Mouse (Mus musculus) liver, postnatal 0 days (tissue): ENCODE results near the gene Gmds. TPM values are rescaled to one million over a fixed set of nuclear protein-coding genes. Genes with fewer than 3 reads are reported as not detected.

ENCODE experiments used
- ATAC-seq: fragments of 200-750 bp; cut with Nextera tagmentation; 2 replicates; pipeline ENCODE4 v1.8.0; 2017; ENCODE audit warnings: mild to moderate bottlenecking, moderate library complexity
- DNase-seq: peaks from one replicate; pipeline ENCODE4 v3.0.0-alpha.2; 2016
- H3K27ac ChIP-seq: fragments of 300-500 bp; sonication (generic); 2 replicates; pipeline ENCODE4 v1.5.1; 2014; ENCODE audit warnings: antibody characterized with exemption, moderate library complexity, mild to moderate bottlenecking, low read depth
- H3K27me3 ChIP-seq: fragments of 300-500 bp; sonication (generic); 2 replicates; pipeline ENCODE4 v1.6.1; 2014; ENCODE audit warnings: low read length, control low read depth, mixed read lengths; ENCODE audit not compliant: insufficient read depth
- H3K36me3 ChIP-seq: fragments of 300-500 bp; sonication (generic); replicated peaks from 2 replicates; pipeline ENCODE4 v1.6.1; 2014; ENCODE audit warnings: mild to moderate bottlenecking, control low read depth, low read length, moderate library complexity, mixed read lengths; ENCODE audit not compliant: insufficient read depth
- H3K4me1 ChIP-seq: fragments of 300-500 bp; sonication (generic); 2 replicates; pipeline ENCODE4 v1.6.1; 2014; ENCODE audit warnings: antibody characterized with exemption, mild to moderate bottlenecking, control low read depth; ENCODE audit not compliant: insufficient read depth
- H3K4me2 ChIP-seq: fragments of 300-500 bp; sonication (generic); 2 replicates; pipeline ENCODE4 v1.6.1; 2014; ENCODE audit warnings: low read depth, mild to moderate bottlenecking, low read length, moderate library complexity, mixed read lengths
- H3K4me3 ChIP-seq: fragments of 300-500 bp; sonication (generic); 2 replicates; pipeline ENCODE4 v1.5.1; 2014; ENCODE audit warnings: low read depth, low read length
- H3K9ac ChIP-seq: fragments of 300-500 bp; sonication (generic); replicated peaks from 2 replicates; pipeline ENCODE4 v1.6.1; 2014; ENCODE audit warnings: mild to moderate bottlenecking, moderate library complexity
- H3K9me3 ChIP-seq: fragments of 300-500 bp; sonication (generic); 2 replicates; pipeline ENCODE4 v1.6.1; 2016; ENCODE audit warnings: mild to moderate bottlenecking, control low read depth, low read length, mixed read lengths
- CTCF ChIP-seq: sonication (generic); IDR thresholded peaks from 2 replicates; pipeline ENCODE4 v1.5.1; 2016; ENCODE audit warnings: antibody characterized with exemption, low read depth
- EP300 ChIP-seq: IDR thresholded peaks from 2 replicates; pipeline ENCODE4 v1.6.1; 2016; ENCODE audit warnings: antibody characterized with exemption, low read depth, mild to moderate bottlenecking
- WGBS: fragments of 180-500 bp; shearing (Covaris S2); extraction: QIAGEN DNeasy Blood & Tissue Kit; methylation state at CpG from one replicate; pipeline ENCODE4 v1.1.7; 2014; ENCODE audit not compliant: insufficient replicate concordance; 5-methylcytosine and 5-hydroxymethylcytosine counted together
- polyA plus RNA-seq: library from polyadenylated mRNA; unstranded; fragments of >200 nt; fragmentation: Nextera tagmentation; extraction: Ambion mirVana; gene quantifications from 2 replicates; pipeline ENCODE4 v1.2.1, GENCODE M21; 2015

Gmds gene
- polyA plus RNA-seq, 1 experiment from 2014 or later = 4.9 TPM

GRCm38 (mm10) chr13:31943482-31944275 lies 394.9 kb downstream of the Gmds start:
- no peaks in the 10 kb centered on the region for H3K9me3 ChIP-seq
- ATAC-seq (no peak), DNase-seq (no peak)
- no peak overlapping the region for H3K4me2 ChIP-seq
- 55% methylated on average over 7 of the region's 7 CpGs for WGBS
- no peak overlapping the region for H3K27ac ChIP-seq
- H3K27me3 ChIP-seq = no peaks in the 10 kb centered on the region
- H3K9ac ChIP-seq = no peak overlapping the region
- H3K4me3 ChIP-seq = no peak overlapping the region
- no peaks in the 10 kb centered on the region for H3K4me1 ChIP-seq
- TF ChIP-seq EP300 = no peak
- no peak for TF ChIP-seq CTCF
- no peaks in the 10 kb centered on the region for H3K36me3 ChIP-seq

DNA sequence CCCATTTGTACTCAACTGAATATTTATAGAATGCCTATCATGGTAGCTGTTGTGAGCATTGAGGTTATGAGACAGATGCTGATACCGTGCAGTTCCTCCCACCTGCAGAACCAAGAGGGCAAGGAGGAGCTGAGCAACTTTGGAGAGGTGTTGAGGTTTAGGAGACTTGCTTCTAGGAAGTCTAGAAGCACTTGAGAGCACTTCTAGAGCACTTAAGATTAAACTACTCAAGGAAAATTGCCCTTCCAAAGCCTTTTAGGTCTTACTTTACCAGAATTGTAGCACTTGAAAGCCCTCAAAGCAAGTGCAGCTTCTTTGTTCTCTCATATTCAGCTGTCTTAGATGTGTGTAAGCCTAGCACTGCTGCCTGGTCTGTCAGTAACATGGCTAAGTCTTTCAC lies 409.2 kb downstream of the Gmds start:
- no peak overlapping the region for H3K9ac ChIP-seq
- H3K4me3 ChIP-seq = no peak overlapping the region
- H3K27me3 ChIP-seq = no peaks in the 10 kb centered on the region
- no peaks in the 10 kb centered on the region for H3K36me3 ChIP-seq
- DNase-seq = no peak
- TF ChIP-seq EP300 (no peak), CTCF (no peak)
- no peaks in the 10 kb centered on the region for H3K9me3 ChIP-seq
- H3K4me1 ChIP-seq = no peaks in the 10 kb centered on the region
- H3K27ac ChIP-seq = no peak overlapping the region
- no peak overlapping the region for H3K4me2 ChIP-seq
- WGBS = 86% methylated on average over 1 of the region's 1 CpGs
- ATAC-seq = no peak

- no peak overlapping the region for H3K4me3 ChIP-seq
- no peak overlapping the region for H3K27ac ChIP-seq
- no peaks in the 10 kb centered on the region for H3K4me1 ChIP-seq
- H3K9ac ChIP-seq = no peak overlapping the region
- H3K36me3 ChIP-seq = no peaks in the 10 kb centered on the region
- no peak for TF ChIP-seq CTCF
- no peak for TF ChIP-seq EP300
- no peak for ATAC-seq
- H3K4me2 ChIP-seq = no peak overlapping the region
- no peak for DNase-seq
- H3K9me3 ChIP-seq = no peaks in the 10 kb centered on the region
- no peaks in the 10 kb centered on the region for H3K27me3 ChIP-seq
- 68% methylated on average over 5 of the region's 5 CpGs for WGBS
These were observed 411.9 kb downstream of the Gmds start for GRCm38 (mm10) chr13:31926599-31926998.

- DNase-seq (no peak), ATAC-seq (no peak)
- H3K9me3 ChIP-seq = no peaks in the 10 kb centered on the region
- no peaks in the 10 kb centered on the region for H3K27me3 ChIP-seq
- H3K4me2 ChIP-seq = no peak overlapping the region
- no peak overlapping the region for H3K4me3 ChIP-seq
- TF ChIP-seq EP300 (peak; percentile 41; the same call in 1 of the 2 replicates), CTCF (no peak)
- no peak overlapping the region for H3K9ac ChIP-seq
- H3K27ac ChIP-seq = no peak overlapping the region
- H3K4me1 ChIP-seq = no peaks in the 10 kb centered on the region
- WGBS = 44% methylated on average over 4 of the region's 4 CpGs
- H3K36me3 ChIP-seq = no peaks in the 10 kb centered on the region
These were observed 414.0 kb downstream of the Gmds start for GRCm38 (mm10) chr13:31924506-31924905.

GRCm38 (mm10) chr13:31919716-31920115 lies 418.8 kb downstream of the Gmds start:
- Histone ChIP-seq H3K27ac (no peak overlapping the region), H3K9ac (no peak overlapping the region), H3K27me3 (no peaks in the 10 kb centered on the region), H3K4me1 (no peaks in the 10 kb centered on the region), H3K36me3 (no peaks in the 10 kb centered on the region), H3K4me2 (no peak overlapping the region), H3K9me3 (no peaks in the 10 kb centered on the region), H3K4me3 (no peak overlapping the region)
- ATAC-seq (no peak), DNase-seq (no peak)
- WGBS = 90% methylated on average over 2 of the region's 2 CpGs
- TF ChIP-seq EP300 = no peak
- no peak for TF ChIP-seq CTCF

DNA sequence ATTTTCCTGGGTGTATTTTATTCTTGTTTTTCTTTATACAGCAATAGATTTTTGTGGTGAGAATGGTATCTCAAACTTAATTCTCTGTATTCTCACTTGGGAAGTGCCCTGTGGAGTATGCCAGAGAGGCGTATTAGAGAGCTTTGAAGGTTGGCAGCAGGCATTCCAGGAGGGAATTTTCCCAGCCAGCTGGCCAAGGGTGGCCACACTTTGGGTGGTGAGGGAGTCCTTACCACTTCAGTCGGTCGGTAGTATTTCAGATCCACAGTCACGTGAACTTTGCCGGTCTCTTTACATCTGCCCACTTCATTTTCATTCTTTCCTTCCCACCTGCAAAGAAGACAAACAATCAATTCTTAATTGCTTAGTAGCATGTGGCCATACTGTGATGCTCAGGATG lies 421.2 kb downstream of the Gmds start:
- ATAC-seq (no peak), DNase-seq (no peak)
- no peak overlapping the region for H3K27ac ChIP-seq
- H3K4me3 ChIP-seq = no peak overlapping the region
- no peaks in the 10 kb centered on the region for H3K27me3 ChIP-seq
- 66% methylated on average over 5 of the region's 5 CpGs for WGBS
- H3K9me3 ChIP-seq = no peaks in the 10 kb centered on the region
- H3K36me3 ChIP-seq = no peaks in the 10 kb centered on the region
- H3K4me2 ChIP-seq = no peak overlapping the region
- no peak for TF ChIP-seq CTCF
- TF ChIP-seq EP300 = no peak
- no peak overlapping the region for H3K9ac ChIP-seq
- H3K4me1 ChIP-seq = no peaks in the 10 kb centered on the region
